Mouse (Mus musculus) left cerebral cortex, adult 9 months (tissue): ENCODE data around the gene Chaf1a.

Experiments
- DNase-seq, 2 experiments: peaks; one replicate each; pipeline ENCODE4 v3.0.0; 2022; ENCODE audit warnings: low spot score in 2 of 2

The Chaf1a gene

DNA sequence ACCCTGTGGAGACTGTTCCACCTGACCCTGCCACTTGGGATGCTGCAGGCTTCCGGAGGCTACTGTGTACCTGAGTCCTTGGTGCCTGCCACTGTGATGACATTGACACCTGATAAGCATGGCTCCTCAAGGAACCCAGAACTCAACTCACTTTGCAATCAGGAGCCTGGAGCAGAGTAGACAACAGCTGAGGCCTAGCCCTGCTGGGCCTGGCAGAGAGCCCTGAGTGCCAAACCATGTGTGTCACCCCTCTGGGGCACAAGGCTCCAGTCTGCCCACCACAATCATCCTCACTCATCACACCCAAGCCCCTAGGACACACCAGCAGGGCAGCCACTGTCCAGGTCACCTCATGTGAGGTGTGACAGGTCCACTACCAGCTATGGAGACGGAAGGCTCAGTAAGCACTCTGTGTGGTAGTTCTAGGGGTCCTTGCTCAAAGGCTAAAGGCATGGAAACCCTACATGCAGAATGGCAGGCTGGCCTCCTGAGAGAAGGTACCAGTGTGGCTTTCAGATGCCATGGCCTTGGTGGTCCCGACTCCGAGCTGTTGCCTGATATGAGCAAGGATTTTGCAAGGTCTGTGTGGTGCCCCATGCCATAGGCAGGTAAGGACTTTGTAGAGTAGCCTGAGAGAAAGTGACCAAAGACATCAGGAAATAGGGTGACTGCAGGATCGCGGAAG lies 19.7 kb upstream of the Chaf1a start:
- no peak for DNase-seq

DNA sequence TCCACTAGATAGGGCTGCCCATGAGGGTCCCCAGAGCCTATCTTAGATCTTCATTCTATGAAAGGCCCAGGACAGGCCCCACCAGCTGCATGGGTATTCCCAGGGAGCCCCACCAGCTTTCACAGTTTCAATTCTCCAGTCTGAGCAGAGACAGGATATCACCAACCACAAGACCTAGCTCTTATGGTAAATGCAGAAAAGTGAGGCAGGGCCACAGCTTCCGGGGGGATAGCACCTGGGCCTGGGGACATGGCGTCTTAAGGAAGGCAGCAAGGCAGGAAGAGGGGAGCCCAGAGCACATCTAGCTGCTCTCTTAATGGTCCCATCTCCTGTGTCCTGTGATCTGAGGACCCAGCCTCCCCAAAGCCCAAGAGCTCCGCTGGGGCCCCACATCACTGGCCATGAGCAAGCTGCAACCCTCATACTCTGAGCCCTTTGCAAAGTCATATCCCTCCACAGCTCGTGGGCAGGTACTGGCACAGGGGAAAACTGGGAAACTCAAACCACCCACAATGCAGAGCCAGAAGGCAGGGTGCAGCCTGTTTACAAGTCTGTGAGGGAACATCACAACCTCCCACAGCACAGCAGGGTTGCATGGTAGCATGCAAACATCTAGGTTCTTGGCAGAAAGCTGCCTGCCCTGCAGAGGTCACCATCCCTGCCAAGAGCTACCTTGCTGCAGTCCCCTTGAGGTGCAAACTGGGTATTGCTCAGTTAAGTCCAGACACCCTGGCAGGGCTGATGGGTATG lies 18.9 kb upstream of the Chaf1a start:
- peak in 1 of 2 experiments; percentile 84 for DNase-seq

- DNase-seq = no peak
These were observed 17.9 kb upstream of the Chaf1a start for GRCm38 (mm10) chr17:56022131-56022988.

DNA sequence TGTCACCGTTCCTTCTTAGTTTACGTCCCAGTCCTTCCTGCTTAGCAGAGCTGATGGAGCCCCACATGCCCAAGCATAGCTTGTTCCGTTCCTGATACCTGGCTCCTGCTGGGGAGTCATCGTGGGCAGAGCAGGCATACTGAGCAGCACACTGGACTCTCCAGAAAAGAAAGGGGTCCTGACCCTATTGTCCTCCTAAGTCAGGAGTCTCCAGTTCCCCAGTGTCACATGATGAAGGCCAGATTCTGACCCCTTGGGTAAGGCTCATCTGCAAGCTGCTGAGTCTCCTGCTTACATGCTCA lies 17.3 kb upstream of the Chaf1a start:
- DNase-seq = no peak

DNA sequence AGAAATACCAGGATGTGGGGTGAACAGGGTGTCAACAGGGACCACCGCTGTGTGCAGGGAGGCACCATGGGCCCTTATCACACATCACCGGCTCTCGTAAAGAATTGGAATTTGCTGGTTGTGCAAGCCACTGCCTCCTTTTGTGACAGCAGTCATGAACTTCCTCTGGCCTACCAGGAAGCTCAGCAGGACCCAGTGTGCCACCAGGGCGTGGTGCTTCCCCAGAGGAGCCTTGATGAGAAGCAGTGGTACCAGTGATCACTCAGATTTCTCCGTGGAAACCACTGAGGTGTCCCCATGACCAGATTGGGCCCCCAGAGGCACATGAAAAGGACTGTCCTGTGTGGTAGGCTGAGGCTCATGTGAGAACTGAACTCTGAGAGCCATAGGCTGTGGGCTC lies 16.9 kb upstream of the Chaf1a start:
- no peak for DNase-seq

DNA sequence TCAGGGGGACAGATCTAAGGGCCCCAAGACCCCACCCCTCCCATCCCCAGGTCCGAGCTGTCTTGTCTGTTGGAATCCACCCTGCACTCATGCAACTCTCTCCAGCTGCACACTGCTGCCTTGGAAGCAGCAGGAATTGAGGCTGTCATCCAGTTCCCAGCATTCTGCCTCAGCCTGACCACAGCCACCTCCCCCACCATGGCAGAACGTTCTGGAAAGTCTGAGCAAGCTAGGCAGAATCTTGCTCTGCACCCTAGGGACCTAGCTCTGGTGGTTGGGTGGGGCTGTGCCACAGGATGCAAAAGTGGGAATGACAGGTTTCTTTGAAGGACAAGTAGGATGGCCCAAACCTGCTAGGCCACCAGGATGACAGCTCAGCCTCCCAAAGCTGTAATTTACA lies 15.8 kb upstream of the Chaf1a start:
- DNase-seq = no peak

DNA sequence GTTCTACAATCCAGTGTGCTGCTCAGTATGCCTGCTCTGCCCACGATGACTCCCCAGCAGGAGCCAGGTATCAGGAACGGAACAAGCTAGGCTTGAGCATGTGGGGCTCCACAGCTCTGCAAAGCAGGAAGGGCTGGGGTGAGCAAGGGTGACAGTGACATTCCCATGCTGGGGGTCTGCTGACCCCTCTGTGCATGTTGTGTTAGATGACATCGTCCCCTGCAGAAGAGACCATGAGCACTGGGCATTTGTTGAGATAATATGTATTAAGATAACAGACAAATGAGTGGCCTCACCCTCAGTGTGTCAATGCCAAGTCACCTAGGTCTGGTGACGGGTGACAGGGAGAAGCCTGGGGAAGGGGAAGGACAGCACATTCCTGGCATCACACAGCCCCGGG lies 15.3 kb upstream of the Chaf1a start:
- DNase-seq = no peak

DNA sequence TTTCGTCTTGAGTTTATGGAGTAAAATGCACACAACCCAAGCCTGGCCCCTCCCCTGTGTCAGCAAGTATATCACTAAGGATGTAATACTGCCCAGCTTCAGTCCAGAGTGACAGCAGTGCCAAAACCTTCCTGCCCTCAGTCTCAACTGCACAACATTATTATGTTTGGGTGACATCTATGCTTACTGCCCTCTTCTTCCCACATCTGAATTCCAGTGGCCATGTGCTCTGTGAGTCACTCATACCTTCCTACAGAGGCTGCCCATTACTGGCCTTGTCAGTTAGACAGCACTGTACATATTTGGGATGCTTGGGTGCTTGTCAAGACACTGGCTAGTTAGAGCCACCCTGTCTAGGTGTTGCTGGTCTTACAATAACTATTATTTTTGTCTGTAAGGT lies 13.9 kb upstream of the Chaf1a start:
- DNase-seq = no peak

DNA sequence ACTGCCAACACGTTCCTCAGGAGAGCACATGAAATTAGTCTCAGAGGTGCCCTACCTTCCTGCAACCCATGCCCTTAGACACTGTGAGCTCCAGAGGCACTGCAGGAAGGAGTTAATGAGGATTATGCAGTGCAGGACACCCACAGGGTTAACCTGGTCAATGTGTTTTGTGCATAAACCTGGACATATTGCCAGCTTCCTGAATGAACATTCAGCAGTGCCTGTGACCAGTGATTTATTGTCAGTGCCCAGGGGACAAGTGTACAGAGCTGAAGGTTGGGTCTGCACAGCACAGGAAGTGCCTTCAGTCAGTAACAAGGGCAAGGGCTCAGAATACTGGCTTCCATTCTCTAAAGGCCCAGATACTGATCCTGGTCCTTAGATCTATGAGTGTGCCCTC lies 13.4 kb upstream of the Chaf1a start:
- DNase-seq = no peak

- no peak for DNase-seq
These were observed 12.3 kb upstream of the Chaf1a start for GRCm38 (mm10) chr17:56027801-56028441.

- DNase-seq = no peak
These were observed 9.9 kb upstream of the Chaf1a start for GRCm38 (mm10) chr17:56030238-56030870.

GRCm38 (mm10) chr17:56030919-56031318 lies 9.3 kb upstream of the Chaf1a start:
- DNase-seq = no peak

- no peak for DNase-seq
These were observed 8.8 kb upstream of the Chaf1a start for GRCm38 (mm10) chr17:56031431-56031830.

GRCm38 (mm10) chr17:56032127-56032733 lies 8.0 kb upstream of the Chaf1a start:
- no peak for DNase-seq

DNA sequence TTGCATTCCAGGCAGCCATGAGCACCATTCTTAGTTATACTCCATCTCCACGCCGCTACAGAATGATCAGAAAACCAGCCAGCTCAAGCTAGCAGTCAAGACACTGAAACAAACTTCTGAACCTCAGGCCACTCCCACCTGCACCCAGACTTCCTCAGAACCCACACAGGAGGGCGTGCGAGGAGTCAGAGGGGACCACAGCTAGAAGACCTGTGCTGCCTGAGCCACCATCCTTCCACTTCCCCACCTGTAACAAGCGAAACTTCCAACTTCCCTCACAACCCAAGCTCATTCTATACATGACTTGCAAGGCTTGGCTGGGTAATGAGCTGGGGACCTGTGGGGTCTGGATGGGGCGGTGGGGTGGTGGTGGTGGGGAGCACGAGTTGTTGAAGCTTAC lies 7.4 kb upstream of the Chaf1a start:
- no peak for DNase-seq

- DNase-seq = no peak
These were observed 6.1 kb upstream of the Chaf1a start for GRCm38 (mm10) chr17:56034040-56034725.

GRCm38 (mm10) chr17:56034726-56035100 lies 5.5 kb upstream of the Chaf1a start:
- DNase-seq = no peak

DNA sequence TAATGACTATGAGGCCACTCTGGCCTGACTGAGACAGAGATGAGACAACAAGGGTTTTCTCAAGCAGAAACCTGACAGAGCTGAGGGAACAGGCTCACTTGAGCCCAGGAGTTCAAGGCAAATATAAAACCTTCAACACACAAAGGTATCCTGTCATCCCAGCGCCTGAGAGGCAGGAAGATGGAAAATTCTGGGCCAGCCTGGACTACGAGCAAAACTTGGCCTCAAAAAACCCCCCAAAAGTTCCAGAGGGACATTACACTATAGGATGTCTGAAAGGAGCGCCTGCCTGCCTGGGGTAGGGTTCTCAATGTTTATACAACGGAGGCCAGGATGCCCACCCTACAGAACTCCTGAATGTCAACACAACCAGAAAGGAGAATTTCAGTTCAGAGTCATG lies 5.0 kb upstream of the Chaf1a start:
- no peak for DNase-seq

GRCm38 (mm10) chr17:56036176-56036900 lies 3.9 kb upstream of the Chaf1a start, which contains the start of gene Sh3gl1:
Gene Sh3gl1, minus strand, starts transcription at chr17:56036635.
- DNase-seq = peak; percentile 97 to 99

DNA sequence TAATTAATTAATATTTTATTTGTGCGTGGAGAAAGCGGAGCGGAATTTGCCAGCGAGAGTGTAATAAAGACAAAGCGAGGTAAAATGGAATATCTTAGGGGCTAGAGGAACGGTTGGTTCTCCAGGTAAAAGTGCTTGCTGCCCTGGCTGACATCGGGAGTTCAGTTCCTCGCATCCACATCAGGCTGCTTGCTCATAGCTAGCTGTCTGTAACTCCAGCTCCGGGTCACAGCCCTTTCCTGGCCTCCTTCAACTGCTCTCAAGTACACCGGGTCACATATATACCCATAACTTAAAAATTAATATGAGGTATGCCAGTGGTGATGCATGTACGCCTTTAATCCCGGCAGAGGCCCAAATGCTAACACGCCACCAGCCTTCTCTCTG lies 3.3 kb upstream of the Chaf1a start:
- no peak for DNase-seq
